Mouse (Mus musculus) fat pad, adult 2 months (tissue): ENCODE data around the gene Wbp1.
"Not testable (repeated sequence)": the region's sequence is repeated elsewhere in the genome, so short reads cannot be mapped to it uniquely, and the experiment has no call there.

Experiments used
- DNase-seq: peaks from one replicate; pipeline ENCODE4 v3.0.0-alpha.2; 2011; ENCODE audit warnings: low read depth, low spot score; ENCODE audit errors: extremely low read depth

Wbp1 gene

DNA sequence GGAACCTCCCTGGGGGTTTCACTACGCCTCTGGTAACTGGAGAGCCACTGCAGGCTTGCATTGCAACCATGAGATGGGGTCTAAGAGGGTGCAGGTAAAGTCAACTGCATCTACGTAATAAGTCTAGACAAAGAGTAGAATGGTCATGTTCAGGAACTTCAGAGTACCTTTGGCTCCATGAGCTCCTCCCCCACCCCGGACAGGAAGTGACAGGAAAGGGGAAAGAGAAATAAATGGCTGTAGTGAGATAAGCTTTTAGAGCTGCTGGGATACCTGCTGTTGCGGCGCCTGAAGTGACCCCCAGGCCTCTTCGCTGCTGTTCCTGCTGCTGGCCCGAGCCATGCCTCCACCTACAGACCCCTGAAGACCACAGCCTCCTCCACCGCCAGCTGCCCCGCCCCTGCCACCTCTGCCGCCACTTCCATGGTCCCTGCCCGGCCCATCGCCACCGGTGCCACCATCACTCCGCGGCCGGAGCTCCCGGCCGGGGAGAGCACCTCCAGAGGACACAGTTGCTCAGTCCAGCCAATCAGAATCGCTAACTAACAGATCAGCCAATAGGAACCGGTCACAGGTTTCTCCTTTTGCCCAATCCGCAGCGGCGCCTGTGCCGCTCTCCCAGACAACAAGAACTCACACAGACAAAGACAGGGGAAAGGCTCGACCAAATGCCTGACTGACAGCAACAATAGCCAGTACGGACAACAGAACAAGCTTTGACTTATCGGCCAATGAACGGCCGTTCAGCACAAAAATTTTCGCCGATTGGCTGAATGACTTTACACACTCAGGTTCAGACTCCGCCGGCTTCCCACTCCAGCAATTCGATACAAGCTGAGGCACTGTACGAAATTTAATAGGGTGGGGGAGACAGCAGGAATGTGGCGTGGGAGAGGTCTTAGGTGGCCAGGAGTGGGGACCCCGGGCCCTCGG lies at the start of gene Wbp1:
Wbp1 (minus strand) TSS at position 630 of the 933 bp plus-strand sequence.
- peak; percentile 97 for DNase-seq

DNA sequence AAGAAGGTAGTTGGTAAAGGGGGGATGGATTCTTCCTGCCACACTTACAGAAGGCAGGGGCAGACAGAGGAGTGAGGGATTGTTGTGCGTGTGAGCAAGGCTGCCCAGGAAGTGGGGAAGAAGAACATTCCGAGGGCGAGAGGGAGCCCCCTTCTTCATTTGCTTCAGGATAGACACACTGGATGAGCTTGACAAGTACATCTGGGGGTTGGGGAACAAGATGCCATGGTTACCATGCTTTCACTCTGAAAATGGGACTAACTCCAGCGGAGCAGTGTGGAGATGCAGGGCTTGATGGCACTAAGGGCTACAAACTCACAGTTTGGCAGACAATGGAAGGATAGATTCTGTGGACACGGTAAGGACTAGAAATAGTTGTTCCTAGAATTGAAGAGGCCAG lies 49.7 kb upstream of the Wbp1 start:
- no peak for DNase-seq

DNA sequence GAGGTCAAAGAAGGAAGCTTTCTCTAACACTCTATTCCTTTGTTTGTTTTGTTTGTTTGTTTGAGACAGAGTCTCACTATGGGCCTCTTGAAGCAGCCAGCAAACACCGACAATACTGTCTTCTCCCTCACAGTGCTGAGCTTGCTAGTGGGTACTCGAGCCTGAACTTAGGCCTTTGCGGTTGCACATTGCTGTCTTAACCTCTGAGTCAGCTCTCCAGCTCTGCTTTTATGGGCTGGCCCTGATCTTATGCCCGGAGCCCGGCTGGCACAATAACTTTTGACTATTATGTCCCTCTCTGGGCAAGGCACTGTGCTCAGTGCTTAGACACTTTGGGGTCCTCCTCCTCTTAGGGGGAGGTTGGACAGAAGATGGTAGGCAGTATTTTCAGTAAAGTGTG lies 48.5 kb upstream of the Wbp1 start:
- DNase-seq, result no peak

DNA sequence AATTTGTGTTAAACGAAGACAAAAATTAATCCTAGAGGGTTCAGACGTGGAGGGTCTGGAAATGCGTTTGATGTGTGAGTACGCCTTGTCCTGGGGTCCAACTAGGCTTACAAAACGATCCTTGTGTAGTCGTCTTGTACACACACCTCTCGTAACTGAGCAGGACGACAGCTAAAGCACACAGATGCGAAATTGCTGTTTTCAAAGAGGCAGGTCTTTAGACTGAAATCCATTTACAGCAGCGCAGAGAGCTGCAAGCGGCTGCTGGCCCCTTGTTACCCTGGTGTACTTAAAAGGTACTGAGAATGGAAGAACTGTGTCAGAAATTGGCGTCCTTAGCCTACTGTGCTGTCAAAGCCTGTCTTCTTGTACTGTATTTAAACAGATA lies 44.9 kb upstream of the Wbp1 start:
- DNase-seq, result no peak

DNA sequence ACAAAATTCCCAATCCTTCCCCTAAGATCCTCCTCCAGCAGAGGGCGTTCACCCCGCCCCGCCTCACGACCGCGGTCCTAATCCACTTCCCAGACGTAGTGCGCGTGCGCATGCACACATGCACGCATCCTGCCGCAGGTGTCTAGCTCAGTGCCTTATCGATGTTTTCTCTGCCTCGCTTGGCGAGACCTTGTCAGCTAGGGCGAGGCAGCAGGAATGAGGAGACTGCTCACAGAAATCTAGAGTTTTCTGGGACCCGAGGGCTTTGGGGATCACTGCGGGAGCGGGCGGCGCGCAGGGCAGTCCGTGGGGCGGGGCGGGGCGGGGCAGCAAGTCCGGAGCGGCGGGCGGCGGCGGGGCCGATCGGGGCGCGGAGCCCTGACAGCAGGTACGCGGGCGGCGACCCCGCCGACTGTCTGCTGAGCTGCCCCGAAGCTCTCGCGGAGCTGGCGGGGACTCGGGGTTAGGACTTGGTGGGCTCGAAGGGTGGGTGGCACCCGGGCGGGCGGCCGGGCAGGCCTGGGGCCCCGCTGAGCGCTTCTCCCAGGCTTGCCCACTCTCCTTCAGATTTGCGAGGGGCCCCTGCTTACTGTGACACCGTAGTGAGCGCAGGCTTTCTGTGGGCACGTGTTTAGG lies 44.4 kb upstream of the Wbp1 start, which contains the start of gene Dctn1:
Dctn1 (plus strand) TSS at position 314 of the 636 bp plus-strand sequence.
- no peak for DNase-seq

DNA sequence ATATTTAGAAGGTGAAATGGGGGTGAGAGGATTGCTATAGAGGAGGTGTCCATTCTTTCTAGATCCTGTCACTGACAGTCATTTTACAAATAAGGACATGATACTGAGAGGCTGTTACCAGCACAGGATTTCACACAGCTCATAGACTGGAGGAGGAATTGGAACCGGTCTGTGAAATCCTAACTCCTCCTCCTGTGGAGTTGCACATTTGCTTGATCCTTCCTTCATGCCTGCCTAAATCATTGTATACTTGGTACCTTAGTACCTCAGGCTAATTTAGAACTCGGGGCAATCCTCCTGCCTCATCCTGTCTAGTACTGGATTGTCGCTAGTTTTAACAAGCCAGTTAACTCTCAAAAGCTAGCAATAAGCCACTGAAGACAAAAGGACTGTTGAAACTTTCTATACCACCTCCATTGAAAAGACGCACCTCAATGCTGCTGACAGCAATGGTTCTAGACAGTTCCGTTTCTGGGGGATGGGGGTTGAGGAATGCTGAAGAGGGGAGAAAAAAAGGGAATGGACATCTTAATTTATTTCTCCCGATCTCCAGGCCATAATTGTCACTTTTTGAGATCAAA lies 43.8 kb upstream of the Wbp1 start:
- DNase-seq, result peak; percentile 40

DNA sequence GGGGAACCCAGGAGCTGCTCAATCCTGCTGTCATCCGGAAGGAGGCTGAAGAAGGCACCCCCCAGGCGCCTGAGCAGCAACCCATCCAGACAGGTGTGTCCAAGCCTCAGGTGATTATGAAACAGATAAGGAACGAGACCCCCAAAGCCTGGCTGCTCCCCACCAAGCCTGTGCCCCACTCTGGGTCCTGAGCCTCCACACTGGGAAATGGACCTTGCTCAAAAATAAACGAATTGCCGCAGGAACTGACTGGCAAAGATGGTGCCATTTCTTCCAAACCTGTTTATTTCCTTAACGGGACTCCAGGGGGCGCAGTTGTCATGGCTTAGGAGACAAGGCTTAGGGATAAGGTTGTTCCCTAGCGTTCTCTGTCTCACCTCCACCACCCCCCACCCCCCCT lies 41.3 kb upstream of the Wbp1 start:
- no peak for DNase-seq

DNA sequence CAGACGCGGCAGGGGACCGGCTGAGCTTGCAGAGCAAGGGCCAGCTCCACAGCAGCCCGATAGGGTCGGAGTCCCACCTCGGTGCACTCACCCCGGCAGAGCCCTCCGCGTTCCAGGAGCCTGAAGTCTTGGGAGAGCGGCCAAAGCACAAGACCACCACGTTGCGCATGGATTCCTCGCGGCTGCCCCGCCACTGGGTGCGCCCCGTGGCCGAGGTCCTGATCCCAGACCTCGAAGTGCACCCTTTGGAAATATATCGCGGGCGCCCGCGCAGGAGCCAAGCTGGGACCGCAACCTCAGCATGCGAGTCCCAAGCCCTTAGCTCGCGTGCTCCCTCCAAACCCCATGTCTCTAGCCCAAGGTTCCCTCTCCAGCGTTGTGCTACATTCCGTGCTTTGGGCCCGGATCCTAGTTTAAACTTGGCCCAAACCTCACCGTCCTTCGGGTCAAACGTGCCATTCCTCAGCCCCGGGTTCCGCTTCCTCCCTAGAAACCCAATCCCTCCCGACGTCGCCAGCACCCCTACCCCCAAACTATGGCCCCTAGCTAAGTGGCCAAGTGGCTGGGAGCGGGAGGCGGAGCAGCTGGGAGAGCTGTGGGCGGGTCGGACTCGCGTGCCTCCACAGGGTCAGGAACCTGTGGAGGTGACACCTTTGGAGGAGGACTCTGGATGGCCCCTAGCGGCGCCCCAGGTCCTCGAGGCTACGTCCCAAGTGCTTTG lies 40.7 kb upstream of the Wbp1 start:
- DNase-seq, result no peak

DNA sequence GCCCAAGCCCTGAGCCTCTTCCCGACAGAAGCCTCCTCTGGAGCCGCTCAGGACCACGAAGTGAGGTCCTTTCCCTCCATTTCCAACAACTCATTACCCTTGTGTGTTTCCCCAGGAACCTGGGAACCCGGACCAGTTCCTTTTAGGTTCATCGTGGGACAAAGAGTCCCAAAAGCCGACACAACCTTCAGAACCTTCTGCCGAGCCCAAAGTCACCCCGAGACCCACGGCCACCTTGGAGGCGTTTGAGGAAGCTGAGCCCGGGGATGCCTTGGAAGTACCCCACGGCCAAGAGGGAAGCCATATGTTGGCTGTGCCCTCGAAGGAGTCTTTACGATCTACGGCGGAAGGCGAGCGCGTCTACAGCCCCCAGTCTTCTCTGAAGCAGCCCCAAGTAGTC lies 40.1 kb upstream of the Wbp1 start:
- DNase-seq, result no peak

DNA sequence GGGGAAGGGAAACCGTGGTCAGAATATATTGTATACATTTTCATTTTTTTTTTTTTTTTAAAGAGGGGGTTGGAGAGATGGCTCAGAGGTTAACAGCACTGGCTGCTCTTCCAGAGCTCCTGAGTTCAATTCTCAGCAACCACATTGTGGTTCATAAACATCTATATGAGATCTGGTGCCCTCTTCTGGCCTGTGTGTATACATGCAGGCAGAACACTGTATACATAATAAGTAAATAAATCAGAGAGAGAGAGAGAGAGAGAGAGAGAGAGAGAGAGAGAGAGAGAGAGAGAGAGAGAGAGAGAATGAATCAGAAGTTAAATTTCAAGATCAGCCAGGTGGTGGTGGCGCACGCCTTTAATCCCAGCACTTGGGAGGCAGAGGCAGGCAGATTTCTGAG lies 38.1 kb upstream of the Wbp1 start:
- DNase-seq, result not testable (repeated sequence)

DNA sequence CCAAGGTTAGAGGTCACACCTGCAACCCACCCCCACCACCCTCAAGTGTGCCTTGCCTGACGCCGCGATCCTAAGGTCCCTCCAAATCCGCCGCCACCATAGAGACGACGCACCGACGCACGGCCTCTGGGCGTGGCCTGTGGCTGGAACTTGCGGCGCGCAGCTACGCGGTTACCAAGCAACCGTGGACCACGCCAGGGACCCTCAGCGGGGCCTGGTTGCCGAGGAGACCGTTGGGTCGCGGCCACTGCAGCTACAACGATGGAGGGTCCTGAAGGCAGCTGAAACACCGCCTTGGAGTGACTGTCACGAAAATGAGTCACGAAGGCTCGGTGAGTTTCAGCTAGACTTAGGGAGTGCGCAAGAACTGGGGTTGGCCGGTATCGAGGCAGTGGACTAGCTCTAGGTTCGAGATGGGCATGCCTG lies 34.9 kb upstream of the Wbp1 start, which contains the start of the genes Wdr54 and 1700003E16Rik:
Wdr54 (minus strand) TSS at position 139 of the 426 bp plus-strand sequence.
1700003E16Rik (plus strand) TSS at position 146 of the 426 bp plus-strand sequence.
- DNase-seq, result no peak

DNA sequence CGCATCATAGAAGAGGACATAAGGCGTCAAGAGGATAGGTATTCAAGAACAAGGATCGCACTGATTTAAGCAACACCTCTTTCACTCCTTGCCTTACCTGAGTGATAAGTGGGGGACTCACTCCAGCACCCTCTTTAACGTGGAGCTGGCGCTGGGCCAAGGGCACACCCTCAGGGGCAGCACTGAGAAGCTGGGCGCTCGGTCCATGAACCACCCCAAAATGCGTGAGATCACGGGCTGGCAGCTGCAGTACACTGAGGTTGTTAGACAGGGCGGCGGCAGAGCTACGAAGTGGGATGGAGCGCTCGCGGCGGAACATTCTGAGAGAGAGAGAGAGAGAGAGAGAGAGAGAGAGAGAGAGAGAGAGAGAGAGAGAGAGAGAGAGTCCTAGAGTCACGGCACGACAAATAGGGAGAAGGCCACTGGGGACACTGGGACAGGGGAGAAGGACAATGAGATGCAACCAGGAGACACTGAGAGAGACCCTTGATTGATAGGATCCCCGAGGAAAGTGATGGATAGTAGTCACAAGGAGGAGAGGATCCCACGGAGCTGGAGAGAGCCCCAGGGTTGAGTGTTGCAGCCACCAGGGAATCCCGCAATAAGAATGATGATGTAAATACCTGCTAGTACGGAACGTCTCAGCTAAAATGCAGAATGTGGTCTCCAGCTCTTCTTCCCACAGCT lies 34.3 kb upstream of the Wbp1 start:
- DNase-seq, result no peak

DNA sequence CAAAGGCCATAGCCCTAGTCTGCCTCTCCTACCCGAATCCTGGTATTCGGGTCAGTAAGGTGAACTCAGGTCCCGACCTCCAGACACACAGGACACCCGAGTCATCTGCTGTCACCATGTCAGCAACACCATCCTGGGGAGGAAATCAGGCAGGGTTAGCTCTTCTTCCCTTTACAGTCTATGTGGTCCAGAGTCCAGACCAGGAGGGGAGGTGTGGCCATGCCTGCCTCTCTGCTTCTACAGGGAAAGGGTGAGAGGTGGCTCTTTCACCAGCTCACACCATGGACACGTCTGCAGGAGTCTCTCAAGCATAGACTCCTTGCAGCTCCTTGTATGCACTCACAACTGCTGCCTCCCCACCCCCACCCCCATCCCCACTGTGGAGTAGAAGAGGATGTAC lies 32.1 kb upstream of the Wbp1 start:
- DNase-seq, result no peak

DNA sequence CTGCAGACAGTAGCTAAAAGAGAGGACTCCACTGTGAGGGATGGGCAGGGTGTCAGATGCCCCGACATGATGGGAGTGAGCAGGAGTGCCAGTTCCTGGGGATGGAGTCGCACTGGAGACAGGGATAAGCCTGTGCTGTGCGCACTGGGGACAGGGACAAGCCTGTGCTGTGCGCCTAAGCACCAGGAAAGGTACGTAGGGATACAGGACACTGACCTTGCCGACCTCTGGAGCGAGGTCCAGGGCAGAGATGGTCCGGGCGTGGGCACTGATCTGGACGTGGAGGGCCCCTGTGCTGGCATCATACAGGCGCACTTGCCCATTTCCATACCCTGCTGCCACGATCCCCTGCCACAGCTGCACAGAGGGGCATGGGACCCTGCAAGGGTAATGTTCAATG lies 31.7 kb upstream of the Wbp1 start:
- no peak for DNase-seq

DNA sequence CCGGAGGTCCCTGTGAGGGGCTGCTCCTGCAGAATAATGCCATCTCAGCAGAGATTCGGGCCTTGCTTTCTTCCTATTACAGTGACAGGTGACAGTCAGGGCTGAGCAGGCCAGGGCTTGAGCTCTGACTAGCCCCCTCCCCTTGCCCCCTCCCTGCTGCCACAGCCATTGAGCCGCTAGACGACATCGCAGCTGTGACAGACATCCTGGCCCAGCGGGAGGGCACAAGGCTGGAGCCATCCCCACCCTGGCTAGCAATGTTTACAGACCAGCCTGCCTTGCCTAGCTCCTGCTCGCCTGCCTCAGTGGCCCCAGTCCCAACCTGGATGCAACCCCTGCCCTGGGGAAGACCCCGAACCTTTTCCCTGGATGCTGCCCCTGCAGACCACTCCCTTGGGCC lies 30.4 kb upstream of the Wbp1 start:
- DNase-seq, result no peak

DNA sequence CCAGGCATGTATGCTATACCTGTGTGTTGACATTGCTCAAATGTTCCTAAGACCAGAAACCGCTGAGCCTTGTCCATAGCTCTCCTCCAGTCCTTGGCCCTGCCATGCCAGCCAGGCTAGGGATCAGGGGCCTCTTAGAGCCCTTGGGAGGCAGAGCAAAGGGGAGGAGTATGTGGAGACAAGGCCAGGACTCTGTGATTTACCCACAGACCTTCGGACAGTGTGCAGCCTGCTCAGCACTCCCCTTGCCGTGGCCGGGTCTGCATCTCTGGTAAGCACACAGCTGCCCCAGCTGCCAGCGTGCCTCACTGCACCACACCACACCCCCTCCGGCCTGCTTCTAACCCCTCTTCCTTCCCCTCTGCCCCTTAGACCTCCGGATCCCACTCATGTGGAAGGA lies 25.9 kb upstream of the Wbp1 start:
- no peak for DNase-seq

DNA sequence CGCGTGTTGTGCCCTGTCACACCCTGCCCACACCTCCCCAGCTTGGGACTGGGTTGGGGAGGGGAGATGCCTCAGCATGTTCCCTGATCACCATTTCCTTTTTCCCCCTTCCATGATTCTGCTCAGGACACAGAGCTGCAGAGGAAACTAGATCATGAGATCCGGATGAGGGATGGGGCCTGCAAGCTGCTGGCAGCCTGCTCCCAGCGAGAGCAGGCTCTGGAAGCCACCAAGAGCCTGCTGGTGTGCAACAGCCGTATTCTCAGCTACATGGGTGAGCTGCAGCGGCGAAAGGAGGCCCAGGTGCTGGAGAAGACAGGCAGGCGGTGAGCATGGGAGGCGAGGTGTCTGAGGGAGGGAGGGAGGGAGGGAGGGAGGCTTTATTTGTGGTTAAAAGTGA lies 24.4 kb upstream of the Wbp1 start:
- no peak for DNase-seq

DNA sequence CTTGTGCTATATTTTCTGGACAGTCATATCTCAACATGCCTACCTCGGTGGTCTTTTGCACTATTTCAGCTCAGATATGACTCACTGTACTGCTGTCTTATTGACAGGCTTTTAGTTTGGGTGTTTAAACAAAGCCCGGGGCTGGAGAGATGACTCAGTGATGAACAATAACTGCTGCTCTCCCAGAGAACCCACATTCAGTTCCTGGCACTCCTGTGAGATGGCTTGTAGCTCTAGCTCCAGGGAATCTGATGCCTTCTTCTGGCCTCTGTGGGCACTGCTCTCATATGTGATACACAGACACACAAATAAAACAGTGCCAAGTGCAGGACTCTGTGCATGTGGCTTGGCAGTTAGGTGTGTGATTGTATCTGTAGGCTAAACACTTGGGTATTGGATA lies 23.9 kb upstream of the Wbp1 start:
- DNase-seq, result no peak

DNA sequence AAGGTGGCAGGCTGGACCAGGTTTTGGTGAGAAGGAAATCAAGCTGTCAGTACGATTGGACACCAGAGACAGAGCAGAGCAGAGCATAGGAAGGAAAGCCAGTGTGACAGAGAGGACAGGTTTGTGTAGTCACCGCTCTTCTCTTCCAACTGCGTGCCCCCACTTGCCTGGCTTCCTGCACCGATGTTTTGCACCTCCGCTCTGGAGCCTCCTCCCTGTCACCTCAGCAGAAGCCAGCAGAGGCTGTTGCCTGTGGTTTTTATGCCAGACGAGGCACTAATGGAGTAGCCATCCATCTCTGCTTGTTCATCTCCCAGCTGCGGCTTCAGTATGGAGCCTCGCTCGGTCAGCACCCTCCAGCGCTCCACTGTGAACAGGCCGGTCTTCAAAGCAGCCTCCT lies 21.5 kb upstream of the Wbp1 start:
- no peak for DNase-seq

DNA sequence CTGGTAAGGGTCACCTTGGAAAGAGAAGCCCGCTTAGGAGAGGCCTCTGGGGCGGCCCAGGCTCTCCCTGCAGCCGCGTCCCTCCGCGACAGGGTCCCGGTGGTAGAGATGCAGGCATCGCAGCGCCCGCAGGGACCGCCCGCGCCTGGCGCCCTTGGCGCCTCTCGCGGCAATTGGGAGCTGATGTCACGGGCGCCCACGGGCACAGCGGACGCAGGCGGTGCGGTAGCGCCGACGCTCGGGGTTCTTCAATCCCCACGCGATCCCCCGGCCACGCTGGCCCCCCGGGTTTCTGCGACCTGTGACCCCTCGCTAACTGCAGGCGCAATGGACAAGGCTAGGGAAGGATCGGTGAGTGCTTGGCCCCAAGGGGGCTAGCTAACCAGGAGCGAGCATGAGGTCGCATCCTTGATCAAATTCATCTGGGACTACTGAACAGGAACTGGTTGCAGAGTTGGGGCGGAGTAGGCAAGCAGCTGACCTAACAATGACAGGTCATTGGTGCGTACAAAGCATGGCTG lies 20.9 kb upstream of the Wbp1 start:
- DNase-seq, result no peak
